Mouse (Mus musculus): ENCODE results near the gene Usp50. TPM values are rescaled to one million over a fixed set of nuclear protein-coding genes. Genes with fewer than 3 reads are reported as not detected.

The Usp50 gene
- total RNA-seq, 2 experiments from 2014 or later = not detected

DNA sequence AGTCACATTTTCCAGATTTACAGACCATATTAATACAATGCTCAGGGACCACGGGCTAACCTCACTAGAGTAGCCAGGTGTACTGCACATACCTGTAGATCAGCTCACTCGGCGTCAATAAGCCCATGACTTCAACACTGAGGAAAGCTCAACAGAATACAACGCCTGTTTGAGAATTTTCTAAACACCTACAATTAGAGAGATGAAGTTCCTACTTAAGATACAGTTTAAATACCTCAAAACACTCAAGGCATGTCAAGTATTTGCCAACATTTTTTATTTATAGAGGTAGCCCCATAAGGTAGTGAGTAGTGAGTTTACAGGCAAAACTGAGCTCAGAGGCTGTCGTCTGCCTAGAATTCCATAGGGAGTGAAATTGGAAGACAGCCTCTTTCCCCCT lies 39.9 kb downstream of the Usp50 start:
- DNase-seq = no peak

DNA sequence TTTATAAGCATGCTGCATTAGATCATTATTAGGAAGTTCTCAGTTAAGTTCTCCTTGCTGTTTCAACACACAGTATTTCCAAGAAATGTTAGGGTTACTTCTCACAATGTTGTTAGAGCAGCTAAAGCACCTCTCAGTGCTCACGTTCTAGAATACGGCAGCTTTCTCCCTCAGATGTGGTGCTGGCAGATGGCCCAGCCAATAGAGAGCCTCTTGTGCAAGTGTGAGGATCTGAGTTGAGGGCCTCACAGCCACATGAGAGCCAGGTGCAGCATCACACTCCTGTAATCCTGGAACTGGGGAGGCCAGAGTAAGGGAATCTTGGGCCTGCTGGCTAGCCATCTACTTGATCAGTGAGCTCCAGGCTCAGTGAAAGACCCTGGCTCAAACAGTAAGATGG lies 43.0 kb downstream of the Usp50 start:
- no peak for DNase-seq

DNA sequence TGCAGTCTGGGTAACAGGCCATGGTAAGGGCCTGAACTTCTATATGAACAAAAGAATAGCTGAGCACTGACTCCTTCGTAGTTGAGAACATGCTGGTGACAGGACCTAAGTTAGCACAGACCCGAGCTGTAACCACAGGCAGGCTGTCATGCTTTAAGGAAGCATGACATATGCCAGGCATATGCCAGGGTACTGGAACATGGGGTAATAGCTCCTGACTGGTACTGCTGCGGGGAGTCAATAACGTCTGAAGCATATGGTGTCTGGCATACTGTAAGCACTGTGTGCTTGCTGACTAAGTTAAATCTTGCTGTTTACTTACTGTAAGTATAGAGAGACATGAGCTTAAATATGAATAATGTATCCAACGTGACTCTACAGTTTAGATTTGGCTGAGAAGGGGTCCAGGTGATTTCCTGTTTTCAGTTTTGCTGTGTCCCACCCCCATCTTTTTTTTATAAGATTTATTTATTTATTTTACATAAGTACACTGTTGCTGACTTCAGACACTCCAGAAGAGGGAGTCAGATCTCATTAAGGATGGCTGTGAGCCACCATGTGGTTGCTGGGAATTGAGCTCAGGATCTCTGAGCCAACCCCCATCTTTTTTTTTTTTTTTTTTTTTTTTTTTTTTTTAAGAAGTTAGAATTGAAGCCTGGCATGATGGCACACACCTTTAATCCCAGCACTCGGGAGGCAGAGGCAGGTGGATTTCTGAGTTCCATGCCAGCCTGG lies 47.8 kb downstream of the Usp50 start:
- DNase-seq = no peak

DNA sequence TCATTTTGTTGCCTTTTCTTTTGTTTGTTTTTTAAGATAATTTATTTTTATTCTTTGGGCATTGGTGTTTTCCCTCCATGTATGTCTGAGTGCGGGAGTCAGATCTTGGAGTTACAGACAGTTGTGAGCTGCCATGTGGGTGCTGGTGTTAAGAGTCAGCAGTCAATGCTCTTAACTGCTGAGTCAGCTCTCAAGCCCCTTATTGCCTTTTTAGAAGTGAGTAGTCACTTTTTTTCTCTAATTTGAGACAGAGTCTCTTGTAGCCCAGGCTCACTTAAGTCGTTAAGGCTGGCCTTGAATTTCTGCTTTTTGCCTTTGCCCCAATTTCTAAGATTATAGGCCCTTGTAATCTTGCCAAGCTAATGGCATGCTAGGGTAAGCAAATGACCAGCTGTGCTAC lies 52.8 kb downstream of the Usp50 start:
- DNase-seq = no peak

DNA sequence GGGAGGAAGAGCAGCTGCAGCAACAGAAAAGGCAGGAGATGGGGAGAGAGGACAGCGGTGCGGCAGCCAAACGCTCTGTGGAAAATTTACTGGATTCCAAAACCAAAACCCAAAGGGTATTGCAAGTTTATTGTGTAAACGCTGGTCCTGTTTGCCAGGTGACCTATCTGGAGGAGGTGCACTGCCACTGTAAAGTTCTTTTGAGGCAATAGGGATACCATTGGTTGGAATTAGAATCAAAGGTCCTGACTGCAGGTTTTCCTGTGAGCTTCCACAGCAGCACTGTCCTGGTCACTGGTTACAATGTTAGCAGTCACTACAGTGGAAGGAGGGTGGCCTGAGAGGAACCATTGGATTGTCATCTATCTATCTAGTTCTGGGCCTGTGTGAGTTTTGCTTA lies 54.1 kb downstream of the Usp50 start:
- DNase-seq = peak in 1 of 2 experiments; percentile 19

DNA sequence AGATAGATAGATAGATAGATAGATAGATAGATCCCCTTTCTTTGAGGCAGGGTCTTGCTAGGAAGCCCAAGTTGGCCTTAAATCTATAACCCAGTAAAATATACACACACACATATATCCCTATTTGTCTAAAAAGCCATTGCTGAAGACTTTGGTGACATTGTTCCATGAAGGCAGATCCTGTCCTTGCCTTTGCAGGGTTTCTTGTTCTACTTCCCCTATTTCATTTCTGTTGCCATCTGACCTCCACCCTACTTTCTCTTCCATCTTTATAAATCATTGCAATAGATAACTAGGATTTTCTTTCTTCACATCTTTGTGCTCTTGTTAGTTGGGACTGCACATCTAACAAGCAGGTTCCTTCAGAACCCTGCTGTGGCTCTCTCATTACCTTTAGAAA lies 70.3 kb downstream of the Usp50 start:
- no peak for DNase-seq

DNA sequence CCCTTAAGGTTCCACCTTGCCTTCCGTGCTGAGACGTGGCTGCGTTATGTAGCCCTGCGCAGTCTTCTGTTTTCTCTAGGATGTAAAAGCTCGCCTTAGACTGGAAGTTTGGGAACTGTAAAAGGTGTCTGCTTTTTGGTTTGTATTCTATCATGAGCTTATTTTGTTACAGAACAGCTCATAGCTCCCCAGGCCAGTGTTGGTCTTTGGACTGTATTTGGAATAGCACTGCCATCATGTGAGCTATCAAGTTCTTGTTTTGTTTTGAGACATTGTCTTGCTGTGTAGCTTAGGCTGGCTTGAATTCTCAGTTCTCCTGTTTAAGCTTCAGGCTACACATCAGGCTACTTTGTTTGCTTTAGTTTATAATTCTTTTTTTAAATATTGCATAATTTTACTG lies 70.7 kb downstream of the Usp50 start:
- DNase-seq = no peak

DNA sequence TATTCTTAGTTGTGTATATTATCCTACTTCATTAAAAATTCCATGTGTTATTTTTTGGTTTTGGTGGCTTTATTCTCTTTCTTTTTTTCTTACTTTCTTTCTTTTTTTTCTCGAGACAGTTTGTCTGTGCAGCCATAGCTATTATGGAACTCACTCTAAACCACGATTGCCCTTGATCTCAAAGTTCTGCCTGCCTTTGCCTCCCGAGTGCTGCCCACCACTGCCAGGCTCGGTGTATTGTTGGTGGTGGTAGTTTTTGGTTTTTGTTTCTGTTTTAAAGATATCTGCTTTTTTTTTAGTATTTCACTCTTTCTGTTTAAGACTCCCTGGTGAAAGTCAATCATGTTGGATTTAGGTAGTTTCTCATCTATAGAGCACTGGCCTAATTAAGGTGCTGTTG lies 74.9 kb downstream of the Usp50 start:
- DNase-seq = no peak

DNA sequence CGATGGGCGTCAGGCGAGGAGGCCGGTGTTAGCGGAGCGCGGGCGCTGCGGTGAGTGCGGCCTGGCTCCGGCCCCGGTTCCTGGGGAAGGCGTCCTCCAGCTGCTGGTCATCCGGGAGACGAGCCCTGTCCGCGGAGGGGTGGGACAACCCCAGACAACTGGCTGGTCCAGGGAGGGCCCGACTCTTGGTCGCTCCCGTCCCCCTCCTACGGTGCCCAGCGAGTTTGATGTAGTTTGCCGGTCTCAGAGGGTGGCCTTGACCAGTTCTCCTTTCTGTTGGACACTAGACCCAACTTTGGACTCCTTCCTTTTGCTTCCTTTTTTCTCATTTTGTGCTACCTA lies 75.9 kb downstream of the Usp50 start:
- no peak for DNase-seq

DNA sequence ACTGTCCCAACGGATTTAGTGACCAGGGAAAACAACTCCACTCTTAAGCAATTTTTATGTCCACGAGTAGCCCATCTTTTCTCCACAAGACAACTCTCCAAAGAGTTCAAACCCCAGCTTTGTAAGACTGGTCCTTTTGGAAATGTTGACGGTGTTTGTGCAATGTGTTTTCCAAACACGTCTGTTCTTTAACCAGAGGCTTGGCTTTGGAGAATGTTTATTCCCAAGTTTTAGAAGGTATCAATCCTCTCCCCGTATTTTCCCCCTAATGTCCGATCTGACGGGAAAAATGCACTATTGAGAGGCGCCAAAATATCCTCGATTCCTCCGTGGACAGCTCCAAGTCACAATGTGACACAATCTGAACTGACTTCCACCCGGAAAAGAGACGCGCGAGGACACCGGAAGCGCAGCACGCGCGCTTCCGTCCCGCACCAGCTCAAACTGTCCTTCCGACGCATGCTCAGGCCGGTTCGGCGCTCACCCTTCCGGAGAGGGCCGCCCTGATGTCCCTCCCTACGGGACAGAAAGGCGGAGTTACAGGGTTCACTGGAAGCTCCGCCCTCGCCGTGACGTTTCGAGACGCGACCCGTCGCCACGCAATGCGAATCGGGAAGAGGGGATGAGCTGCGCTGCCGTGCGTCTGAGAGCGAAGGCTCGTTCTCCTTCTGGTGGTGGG lies 76.4 kb downstream of the Usp50 start, which contains the start of gene Usp8:
Gene Usp8 (plus strand): TSS at position 570 of the 679 bp plus-strand sequence.
- peak; percentile 98 to 99 for DNase-seq

DNA sequence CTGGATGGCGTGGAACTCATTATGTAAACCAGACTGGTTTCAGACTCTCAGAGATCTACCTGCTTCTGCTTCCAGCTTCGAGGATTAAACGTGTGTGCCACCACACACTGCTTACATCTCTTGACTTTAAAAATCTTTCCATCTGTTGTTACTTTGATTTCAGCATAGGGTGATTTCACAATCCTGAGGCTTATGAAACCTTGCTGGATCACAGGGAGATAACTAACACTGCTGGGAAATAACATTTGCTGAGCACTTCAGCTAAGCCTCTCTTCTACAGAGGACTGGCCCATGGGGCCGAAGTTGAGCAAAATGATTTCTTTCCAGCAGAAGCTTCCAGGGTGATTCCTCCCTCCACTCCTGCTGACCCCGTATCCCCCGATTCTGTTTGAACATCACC lies 88.0 kb downstream of the Usp50 start:
- DNase-seq = no peak

DNA sequence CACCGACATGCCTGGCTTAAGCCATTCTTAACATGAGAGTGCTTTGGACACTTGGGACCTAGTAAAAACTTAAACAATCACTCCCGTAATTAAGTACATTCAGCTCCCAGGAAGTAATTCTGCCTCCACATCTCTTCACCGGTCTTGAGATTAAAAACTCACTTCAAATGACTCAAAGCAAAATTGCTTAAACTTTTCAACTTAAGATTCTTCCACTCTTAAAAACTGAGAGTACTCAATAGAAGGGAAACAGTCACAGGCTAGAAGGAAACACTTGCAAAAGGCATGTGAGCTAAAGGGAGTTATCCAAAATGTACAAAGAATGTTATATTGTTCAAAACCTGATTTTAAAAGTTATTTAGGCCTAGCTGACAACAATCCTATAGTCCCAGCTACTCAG lies 92.0 kb downstream of the Usp50 start:
- no peak for DNase-seq

DNA sequence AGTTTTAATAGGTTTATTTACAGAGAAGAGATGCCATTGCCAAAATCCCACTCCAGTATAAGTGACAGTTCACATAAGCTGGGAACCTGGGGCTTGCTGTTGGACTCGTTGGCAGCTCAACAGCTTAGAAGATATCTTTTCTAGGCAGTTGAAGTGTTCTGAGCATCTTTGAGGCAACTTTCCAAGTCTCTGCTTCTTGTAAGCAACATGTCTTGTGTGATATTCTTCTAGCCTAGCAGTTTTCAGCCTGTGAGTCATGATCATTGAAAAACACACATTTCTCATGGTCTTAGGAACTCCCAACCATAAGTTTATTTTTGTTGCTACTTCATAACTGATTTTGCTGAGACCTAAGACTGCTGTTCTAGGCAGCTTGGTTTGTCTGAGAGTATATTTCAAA lies 100.3 kb downstream of the Usp50 start:
- no peak for DNase-seq

DNA sequence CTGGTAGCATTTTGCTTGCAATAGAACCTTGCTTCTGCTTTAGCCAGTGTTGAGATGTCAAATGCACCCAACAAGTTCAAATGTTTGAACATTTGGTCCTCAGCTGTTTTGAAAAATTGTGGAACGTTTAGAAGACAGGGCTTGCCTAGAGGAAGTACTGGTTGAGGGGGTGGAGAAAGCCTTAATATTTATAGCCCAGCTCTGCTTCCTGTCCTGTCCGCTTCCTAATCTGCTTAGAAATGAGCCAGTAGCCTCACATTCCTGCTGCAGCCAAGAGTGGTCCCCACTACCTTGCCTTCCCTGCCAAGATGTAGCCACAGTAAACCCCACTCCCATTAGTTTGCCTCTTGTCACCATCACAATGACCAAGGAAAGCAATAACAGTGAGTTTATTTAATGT lies 100.9 kb downstream of the Usp50 start:
- peak in 1 of 2 experiments; percentile 6 for DNase-seq

DNA sequence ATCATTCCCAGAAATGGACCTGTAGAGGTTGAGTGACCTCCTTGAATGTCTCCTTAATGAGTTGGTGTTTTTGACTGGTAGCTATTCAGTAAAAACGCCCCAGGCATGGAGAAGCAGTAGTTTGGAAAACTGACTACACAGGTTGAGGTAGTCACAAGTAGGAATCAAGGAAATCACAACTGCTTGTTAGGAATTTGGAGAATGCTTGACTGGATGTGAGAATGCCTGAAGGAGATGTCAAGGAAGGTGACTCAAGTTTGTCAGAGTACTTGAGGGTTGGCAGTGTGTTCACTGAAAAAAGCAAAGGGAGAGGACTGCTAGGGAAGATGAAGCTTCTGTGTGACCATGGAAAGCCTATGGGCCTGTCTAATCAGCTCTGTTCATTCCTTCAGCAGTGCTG lies 105.9 kb downstream of the Usp50 start:
- DNase-seq = no peak

DNA sequence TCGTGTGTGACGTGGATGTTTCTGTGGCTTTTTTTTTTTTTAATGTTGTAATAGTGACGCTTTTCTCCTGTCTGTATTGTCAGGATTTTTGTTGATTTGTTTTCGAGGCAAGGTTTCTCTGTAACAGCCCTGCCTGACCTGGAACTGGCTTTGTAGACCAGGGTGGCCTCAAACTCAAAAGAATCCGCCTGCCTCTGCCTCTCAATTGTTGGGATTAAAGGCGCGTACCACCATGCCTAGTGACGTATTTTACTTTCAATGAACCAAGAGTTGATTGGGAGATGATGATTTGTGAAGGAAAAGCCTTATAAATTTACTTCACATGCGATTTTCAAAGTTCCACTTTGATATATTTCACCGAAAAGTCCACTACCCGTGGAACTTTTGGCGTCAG lies 107.2 kb downstream of the Usp50 start, which contains the start of gene Gabpb1:
Gene Gabpb1 (minus strand): TSS at position 216 of the 394 bp plus-strand sequence.
- DNase-seq = no peak

DNA sequence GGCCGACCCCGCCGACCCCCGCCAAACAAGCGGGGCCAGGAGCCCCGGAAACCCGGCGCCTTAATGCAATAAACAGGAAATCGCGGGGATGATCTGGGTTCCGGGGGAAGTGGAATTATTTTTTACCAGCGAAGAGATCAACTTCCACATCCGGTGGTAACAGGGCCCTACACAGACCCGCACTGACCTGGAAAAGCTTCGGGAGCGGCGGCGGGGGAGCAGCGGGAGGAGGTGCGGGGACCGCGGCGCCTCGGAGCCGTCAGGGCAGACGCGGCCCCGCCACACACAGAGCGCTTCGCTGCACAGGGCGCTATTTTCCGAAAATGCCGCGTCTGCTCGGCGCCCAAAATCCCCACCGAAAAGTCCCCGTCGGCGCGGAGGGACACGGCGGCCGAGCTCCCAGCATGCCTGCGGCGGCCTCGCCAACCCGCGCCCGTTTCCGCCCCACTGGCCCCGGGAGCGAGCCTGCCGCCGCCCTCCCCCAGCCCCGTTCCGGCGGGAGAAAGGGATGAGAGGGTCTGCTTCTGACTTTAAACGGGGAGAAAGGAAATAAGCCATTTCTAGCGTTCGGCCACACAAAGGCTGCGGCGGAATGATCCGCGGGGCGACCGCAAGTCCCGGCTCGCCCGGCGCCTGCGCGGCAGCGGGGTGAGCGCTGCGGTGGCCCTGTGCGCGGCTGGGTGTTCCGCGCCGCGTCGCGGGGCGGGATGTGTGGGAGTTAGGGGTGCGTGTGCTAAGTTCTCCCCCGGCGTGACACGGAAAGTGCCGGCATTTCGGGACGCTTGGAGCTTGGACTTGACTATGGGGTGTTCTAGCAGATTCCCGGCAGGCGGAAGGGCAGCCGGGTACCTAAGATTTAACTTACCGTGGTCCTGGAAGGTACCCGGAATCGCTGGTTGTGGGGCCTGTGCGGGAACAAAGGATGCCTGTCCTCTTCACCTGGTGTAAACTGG lies 107.8 kb downstream of the Usp50 start:
- peak; percentile 86 to 90 for DNase-seq

DNA sequence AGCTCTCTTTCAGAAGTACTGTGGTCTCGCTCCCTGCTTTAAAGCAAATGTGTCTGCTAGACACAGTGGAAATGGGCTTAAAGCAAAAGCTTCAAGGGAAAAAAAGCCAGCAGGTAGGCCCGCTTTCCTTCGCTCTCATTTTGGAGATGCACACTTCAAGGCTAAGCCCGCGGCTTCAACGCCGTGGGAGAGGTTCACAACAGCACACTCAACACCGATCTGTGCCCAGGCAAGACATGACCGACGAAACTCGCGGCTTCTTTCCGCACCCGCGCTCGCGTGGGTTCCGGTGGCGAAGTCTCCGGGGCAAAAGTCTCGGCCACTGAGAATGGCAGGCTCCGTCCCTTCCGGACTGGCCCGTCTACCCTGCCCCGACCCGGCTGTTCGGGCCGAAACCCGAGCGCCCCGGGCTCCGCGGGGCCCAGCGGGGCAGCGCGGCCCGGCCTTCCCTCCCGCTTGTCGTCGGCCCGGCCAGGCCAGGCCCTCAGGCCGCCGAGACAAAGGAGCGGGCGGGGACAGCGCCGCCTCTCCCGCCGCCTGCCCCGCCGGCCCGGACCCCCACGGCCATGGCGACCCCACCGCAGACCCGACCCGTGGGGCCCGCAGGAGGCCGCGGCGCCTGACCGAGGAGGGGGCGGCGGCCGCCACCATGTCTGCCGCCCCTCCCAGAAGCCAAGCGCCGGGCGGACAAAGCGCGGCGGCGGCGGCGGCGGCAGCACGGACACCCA lies 108.7 kb downstream of the Usp50 start:
- DNase-seq = peak; percentile 38 to 65

DNA sequence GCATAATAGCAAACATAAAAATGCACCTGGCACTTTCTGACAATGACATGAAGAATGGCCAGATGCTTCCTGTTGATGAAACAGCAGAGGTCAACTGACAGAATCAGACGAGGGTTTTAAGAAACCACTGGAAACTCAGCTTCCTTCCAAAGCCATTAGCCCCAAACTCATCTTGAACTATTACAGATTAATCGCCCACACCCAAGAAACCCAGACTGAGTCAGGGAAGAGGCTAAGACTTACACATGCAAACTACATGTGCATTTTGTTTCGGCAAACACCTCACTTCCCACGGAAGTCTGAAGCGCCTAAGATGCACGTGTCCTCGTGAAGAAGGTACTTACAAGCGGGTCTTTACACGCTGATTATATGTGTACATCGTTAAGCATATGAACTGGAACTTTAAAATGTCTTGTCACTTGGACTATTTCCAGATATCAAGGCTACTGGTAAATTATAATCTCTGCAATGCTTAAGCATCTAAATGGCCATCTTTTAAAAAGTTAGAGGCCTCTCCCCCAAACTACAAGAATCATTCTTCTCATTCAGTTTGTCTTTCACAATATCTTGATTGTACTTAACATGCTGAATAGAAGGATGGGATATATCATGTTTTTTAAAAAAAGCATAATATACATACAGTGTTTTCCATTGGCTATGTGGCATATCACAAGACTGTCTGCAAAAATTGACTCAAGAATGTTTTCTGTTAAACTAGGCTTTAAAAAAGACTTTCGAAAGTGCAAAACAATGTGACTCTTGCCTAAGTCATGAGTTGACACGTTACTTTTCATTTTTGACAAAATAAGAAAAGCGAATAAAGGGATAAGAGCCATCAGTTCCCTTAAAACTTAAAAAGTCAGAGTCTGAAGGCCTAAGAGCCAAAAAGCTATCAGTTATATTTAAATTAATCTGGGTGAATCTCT lies 109.7 kb downstream of the Usp50 start:
- DNase-seq = no peak

DNA sequence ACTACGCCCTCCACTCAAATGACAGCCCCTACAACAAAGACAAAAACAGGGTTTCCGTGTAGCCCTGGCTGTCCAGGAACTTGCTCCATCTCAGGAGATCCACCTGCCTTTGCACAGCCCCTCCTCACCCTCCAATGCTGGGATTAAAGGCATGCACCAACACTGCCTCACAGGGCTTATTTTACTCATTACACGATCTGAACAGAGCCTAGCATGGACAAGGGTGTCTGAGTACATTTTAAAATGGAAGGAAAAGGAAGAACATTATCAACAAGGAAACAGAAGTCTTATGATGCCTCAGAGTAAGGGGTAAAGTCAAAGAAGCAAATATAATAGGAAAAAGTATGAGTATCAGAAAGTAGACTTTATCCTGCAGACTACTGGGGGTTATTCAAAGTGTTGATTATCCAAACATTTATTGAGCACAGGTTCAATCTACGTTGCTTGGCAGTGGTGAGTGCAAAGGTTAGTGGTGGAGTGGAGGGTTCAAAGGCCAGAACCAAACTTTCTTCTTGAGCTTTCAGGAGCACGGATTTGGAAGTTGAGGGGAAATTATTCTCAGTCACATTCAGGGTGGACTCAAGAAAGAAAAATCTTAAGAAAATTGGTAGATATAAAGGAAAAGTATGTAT lies 114.5 kb downstream of the Usp50 start:
- no peak for DNase-seq

Data from adrenal gland, postnatal 36 days (tissue).